Mouse (Mus musculus): ENCODE data around the gene Ormdl3. TPM values are rescaled to one million over a fixed set of nuclear protein-coding genes. Genes with fewer than 3 reads are reported as not detected.
A peak's percentile ranks its signal among the peaks of the same experiment; 100 is the strongest.

Ormdl3 gene
- total and polyA plus RNA-seq, 3 experiments = 32.5 to 45.1 (median 32.9) TPM

GRCm38 (mm10) chr11:98549363-98549762 is 37.8 kb downstream of the Ormdl3 start:
- Histone ChIP-seq H3K9me3 (replicated peaks; ENCODE audit: low read length) (peaks cover 3% of the 10 kb centered on the region), H3K4me2 (ENCODE audit: insufficient read depth, low read depth, poor library complexity, severe bottlenecking) (peak overlapping the region; percentile 81; the same call in 1 of the 2 replicates), H3K4me3 (replicated peaks in 1 of 3; ENCODE audit: low read depth in 2 of 3, low read length in 2 of 3, poor library complexity in 1 of 3) (no peak overlapping the region), H3K9ac (ENCODE audit: insufficient read depth, low read depth) (no peak overlapping the region), H3K36me3 (replicated peaks in 1 of 2; ENCODE audit: control insufficient read depth in 1 of 2, insufficient read depth in 1 of 2, low read length in 1 of 2) (no peaks in the 10 kb centered on the region), H3K27ac (ENCODE audit: insufficient read depth, low read depth) (peak overlapping the region; percentile 88), H3K4me1 (ENCODE audit: control insufficient read depth in 1 of 2, insufficient read depth in 2 of 2) (peaks cover 2 to 52% of the 10 kb centered on the region in 2 experiments; a peak in 3 of 4 replicates), H3K27me3 (replicated peaks) (no peaks in the 10 kb centered on the region), H3K79me2 (replicated peaks; ENCODE audit: control insufficient read depth, extremely low read depth, insufficient read depth, poor library complexity, severe bottlenecking) (peaks cover 25% of the 10 kb centered on the region)
- DNase-seq (ENCODE audit: extremely low read depth) = peak; percentile 45
- in situ Hi-C loops (cut with MboI; ENCODE audit: low pct_ligation_motif_present, low pct_unique_long_range_greater_than_20kb, low sequenced_read_pairs) (loop anchor here (5.0 kb wide), 1 partner anchor 72 kb away; no protein-coding TSS in a partner anchor), dilution Hi-C loops (cut with MboI; ENCODE audit: extremely low pct_ligation_motif_present, extremely low pct_unique_long_range_greater_than_20kb, low sequenced_read_pairs) (no loop called here)
- TF ChIP-seq MXI1 (IDR thresholded peaks at IDR 0.05; ENCODE audit: low read depth, low read length) (no peak), POLR2A (IDR thresholded peaks at IDR 0.05; ENCODE audit: low read depth, low read length) (no peak), MYC (IDR thresholded peaks at IDR 0.05; ENCODE audit: low read depth, low read length) (no peak), MAZ (IDR thresholded peaks at IDR 0.05; ENCODE audit: low read depth, low read length) (no peak), HCFC1 (IDR thresholded peaks at IDR 0.05; ENCODE audit: low read depth, low read length) (no peak), USF2 (conservative IDR thresholded peaks at IDR 0.05; ENCODE audit: low read depth, low read length) (no peak), RCOR1 (conservative IDR thresholded peaks at IDR 0.05; ENCODE audit: low read depth, low read length) (no peak), MEF2A (IDR thresholded peaks at IDR 0.05; ENCODE audit: borderline replicate concordance, low read depth, low read length) (no peak), CTCF (conservative IDR thresholded peaks at IDR 0.05 in 1 of 2, IDR thresholded peaks at IDR 0.05 in 1 of 2; ENCODE audit: low read depth in 2 of 2, low read length in 2 of 2) (peak in 1 of 2 experiments; percentile 62; a peak in 2 of 4 replicates), PAX5 (IDR thresholded peaks at IDR 0.05; ENCODE audit: low read length) (no peak), UBTF (IDR thresholded peaks at IDR 0.05; ENCODE audit: low read depth, low read length) (no peak), EP300 (IDR thresholded peaks at IDR 0.05; ENCODE audit: low read length) (no peak), E2F4 (IDR thresholded peaks at IDR 0.05; ENCODE audit: insufficient replicate concordance, low read depth, low read length) (no peak), SIN3A (IDR thresholded peaks at IDR 0.05; ENCODE audit: low read length) (no peak), ZKSCAN1 (IDR thresholded peaks at IDR 0.05; ENCODE audit: borderline replicate concordance, low read depth, low read length) (no peak), TCF12 (IDR thresholded peaks at IDR 0.05; ENCODE audit: low read depth, low read length) (no peak), RAD21 (IDR thresholded peaks at IDR 0.05; ENCODE audit: low read depth, low read length) (peak; percentile 58), ELF1 (IDR thresholded peaks at IDR 0.05; ENCODE audit: low read depth, low read length) (no peak), CHD2 (IDR thresholded peaks at IDR 0.05; ENCODE audit: low read length) (no peak), USF1 (IDR thresholded peaks at IDR 0.05; ENCODE audit: low read depth, low read length) (no peak), NRF1 (IDR thresholded peaks at IDR 0.05; ENCODE audit: low read depth, low read length) (no peak), GABPA (IDR thresholded peaks at IDR 0.05; ENCODE audit: insufficient replicate concordance, low read depth, low read length) (no peak), ZNF384 (IDR thresholded peaks at IDR 0.05; ENCODE audit: low read depth, low read length) (no peak), BHLHE40 (IDR thresholded peaks at IDR 0.05; ENCODE audit: low read depth, low read length) (peak; percentile 43; the same call in 1 of the 2 replicates), TBP (conservative IDR thresholded peaks at IDR 0.05; ENCODE audit: low read depth, low read length) (no peak), MAFK (IDR thresholded peaks at IDR 0.05; ENCODE audit: insufficient replicate concordance, low read length) (no peak), IRF4 (IDR thresholded peaks at IDR 0.05; ENCODE audit: low read depth, low read length) (0 out of 2 replicates have a peak, but pooled peaks have one; percentile 30), MAX (IDR thresholded peaks at IDR 0.05; ENCODE audit: low read length) (no peak), NELFE (IDR thresholded peaks at IDR 0.05; ENCODE audit: low read depth, low read length) (no peak), ZMIZ1 (IDR thresholded peaks at IDR 0.05; ENCODE audit: low read depth, low read length) (no peak), SMC3 (IDR thresholded peaks at IDR 0.05; ENCODE audit: low read depth, low read length) (peak; percentile 35; the same call in 1 of the 2 replicates), ZC3H11A (IDR thresholded peaks at IDR 0.05; ENCODE audit: low read depth, low read length) (no peak)
